Mouse (Mus musculus): ENCODE results near the gene Tcl1b1. TPM values are rescaled to one million over a fixed set of nuclear protein-coding genes. Genes with fewer than 3 reads are reported as not detected.
"Not testable (repeated sequence)": the region's sequence is repeated elsewhere in the genome, so short reads cannot be mapped to it uniquely, and the experiment has no call there.

Tcl1b1 gene
- polyA plus RNA-seq, 1 experiment from 2014 or later: not detected

DNA sequence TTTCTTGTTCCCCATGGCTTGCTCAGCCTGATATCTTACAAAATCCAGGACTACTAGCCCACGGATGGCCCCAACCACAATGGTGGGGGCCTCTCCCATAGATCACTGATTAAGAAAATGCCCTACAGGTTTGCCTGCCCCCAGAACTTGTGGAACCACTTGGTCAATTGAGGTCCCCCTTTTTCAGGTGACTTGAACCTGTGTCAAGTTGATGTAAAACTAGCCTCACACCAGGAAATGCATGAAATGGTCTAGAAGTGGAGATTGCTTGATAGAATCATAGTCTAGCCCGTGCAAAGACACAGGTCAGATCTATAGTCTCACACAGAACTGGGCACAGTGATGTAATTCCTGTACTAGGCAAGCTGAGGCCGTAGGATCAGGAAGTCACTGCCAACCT is 13.8 kb upstream of the Tcl1b1 start, which contains the start of gene Tcl1b2:
TSS of gene Tcl1b2 (plus strand) at position 301 of the 400 bp plus-strand sequence.
- 84% methylated on average over 3 of the region's 3 CpGs for WGBS
- no peak for ATAC-seq (ENCODE audit: low read depth)
- Histone ChIP-seq H3K9ac (no peak within 1 kb of the TSS), H3K4me1 (replicated peaks) (no peaks in the 10 kb centered on the region), H3K4me3 (no peak within 1 kb of the TSS), H3K27ac (replicated peaks) (no peak within 1 kb of the TSS), H3K27me3 (no peaks in the 10 kb centered on the region), H3K36me3 (no peaks in the 10 kb centered on the region), H3K9me3 (no peaks in the 10 kb centered on the region), H3K4me2 (no peak within 1 kb of the TSS)

DNA sequence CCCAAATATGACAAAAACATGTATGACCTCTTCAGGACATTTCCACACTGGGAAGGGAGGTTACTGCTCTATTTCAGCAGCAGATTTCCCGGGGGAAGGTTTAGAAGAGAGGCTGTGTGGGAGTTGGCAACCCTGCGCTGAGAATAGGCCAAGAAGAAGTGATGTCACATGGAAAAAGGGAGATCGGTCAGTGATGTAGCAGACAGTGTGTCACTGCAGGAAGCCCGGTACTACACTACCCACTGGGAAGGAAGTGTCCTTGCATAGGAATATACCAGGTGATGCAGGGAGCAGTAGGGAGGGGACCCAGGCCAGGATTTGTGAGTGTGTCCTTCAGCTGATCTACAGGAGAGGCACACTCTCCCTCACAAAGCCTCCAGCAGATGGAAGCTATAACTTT is 4.2 kb upstream of the Tcl1b1 start:
- not testable (repeated sequence) for H3K9ac ChIP-seq; H3K4me1 ChIP-seq (replicated peaks); H3K4me3 ChIP-seq; H3K27me3 ChIP-seq; H3K9me3 ChIP-seq; ATAC-seq (ENCODE audit: low read depth); H3K36me3 ChIP-seq; H3K4me2 ChIP-seq; H3K27ac ChIP-seq (replicated peaks)
- 72% methylated on average over 4 of the region's 4 CpGs for WGBS

DNA sequence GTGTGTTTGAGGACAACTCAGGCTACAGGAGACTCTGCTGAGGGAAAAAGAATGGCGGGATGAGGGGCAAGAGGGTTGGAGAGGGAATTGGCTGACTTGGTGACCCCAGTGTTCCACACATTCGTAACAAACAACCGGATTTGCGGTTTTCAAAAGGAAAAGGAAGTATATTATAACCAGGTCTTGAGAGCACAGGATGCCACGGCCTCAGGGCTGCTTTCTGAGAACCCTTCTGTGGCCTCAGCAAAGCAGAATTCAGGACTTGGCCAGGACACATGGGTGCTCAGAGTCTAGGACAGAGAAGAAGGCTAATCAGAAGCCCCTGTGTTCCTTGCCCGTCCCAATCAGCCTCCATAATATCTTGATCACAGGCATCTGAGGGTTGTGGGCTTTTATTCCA is 648 bp upstream of the Tcl1b1 start:
- Histone ChIP-seq H3K4me1 (replicated peaks) (no peaks in the 10 kb centered on the region), H3K9me3 (no peaks in the 10 kb centered on the region), H3K27ac (replicated peaks) (no peak overlapping the region), H3K9ac (no peak overlapping the region), H3K27me3 (no peaks in the 10 kb centered on the region), H3K36me3 (no peaks in the 10 kb centered on the region), H3K4me2 (no peak overlapping the region), H3K4me3 (no peak overlapping the region)
- 79% methylated on average over 6 of the region's 6 CpGs for WGBS
- no peak for ATAC-seq (ENCODE audit: low read depth)

DNA sequence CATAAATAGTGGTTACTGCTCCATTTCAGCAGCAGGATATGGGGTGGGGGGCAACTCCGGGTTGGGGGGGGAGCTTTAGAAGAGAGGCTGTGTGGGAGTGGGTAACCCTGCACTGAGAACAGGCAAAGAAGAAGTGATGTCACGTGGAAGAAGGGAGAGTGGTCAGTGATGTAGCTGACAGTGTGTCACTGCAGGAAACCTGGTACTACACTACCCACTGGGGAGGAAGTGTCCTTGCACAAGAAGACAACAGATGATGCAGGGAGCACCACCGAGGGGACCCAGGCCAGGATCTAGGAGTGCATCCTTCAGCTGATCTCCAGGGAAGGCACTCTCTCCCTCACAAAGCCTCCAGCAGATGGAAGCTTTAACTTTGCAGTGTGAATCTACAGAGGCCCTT is 7.2 kb downstream of the Tcl1b1 start:
- no peaks in the 10 kb centered on the region for H3K9me3 ChIP-seq
- no peak overlapping the region for H3K27ac ChIP-seq (replicated peaks)
- H3K4me2 ChIP-seq: no peak overlapping the region
- no peak overlapping the region for H3K9ac ChIP-seq
- H3K27me3 ChIP-seq: no peaks in the 10 kb centered on the region
- no peaks in the 10 kb centered on the region for H3K4me1 ChIP-seq (replicated peaks)
- no peaks in the 10 kb centered on the region for H3K36me3 ChIP-seq
- no peak for ATAC-seq (ENCODE audit: low read depth)
- H3K4me3 ChIP-seq: no peak overlapping the region
- 77% methylated on average over 3 of the region's 3 CpGs for WGBS

DNA sequence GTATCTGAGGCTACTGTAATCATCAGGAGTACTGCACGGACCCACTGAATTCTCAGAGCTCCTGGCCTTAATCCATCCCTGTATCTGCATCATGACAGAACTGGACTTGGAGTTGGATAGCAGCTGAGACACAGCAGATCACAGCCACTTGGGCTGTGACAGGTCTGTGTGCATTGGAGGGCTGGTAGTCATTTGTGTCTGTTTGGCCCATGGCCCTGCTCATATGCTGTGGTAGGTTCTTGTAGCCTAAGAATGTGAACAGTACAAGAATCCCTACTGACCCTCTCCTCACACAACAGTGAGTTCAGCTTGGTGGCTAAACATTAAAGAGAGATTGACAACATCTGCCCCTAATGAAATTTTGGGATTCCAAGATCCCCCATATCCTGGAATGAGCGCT is 13.9 kb downstream of the Tcl1b1 start:
- ATAC-seq (ENCODE audit: low read depth): no peak
- Histone ChIP-seq H3K4me3 (no peak overlapping the region), H3K9ac (no peak overlapping the region), H3K4me2 (no peak overlapping the region), H3K9me3 (no peaks in the 10 kb centered on the region), H3K4me1 (replicated peaks) (no peaks in the 10 kb centered on the region), H3K27ac (replicated peaks) (no peak overlapping the region), H3K27me3 (no peaks in the 10 kb centered on the region), H3K36me3 (no peaks in the 10 kb centered on the region)
- 87% methylated on average over 2 of the region's 2 CpGs for WGBS

DNA sequence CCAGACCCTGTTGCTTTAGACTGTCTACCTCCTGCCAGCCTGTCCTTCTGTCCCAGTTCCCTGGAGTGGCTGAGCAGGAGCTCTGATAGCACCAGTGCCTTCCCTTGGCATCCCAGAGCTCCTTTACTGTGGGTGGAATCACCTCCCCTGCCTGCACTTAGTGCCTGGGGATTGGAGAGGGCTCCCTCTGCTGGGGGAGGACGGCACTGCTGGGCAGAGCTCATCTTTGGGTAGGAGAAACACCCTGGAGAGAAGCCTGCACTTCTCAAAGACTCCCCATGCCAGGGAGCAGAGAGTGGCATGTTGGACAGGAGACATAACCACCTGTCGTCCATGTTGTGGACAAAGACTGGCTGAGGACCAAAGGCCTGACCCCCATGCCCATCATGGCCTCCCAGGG is 14.8 kb downstream of the Tcl1b1 start:
- WGBS: 28% methylated on average over 2 of the region's 2 CpGs
- H3K4me3 ChIP-seq; H3K9me3 ChIP-seq; H3K36me3 ChIP-seq; H3K9ac ChIP-seq; H3K27me3 ChIP-seq; H3K27ac ChIP-seq (replicated peaks); H3K4me1 ChIP-seq (replicated peaks); H3K4me2 ChIP-seq; ATAC-seq (ENCODE audit: low read depth): not testable (repeated sequence)

DNA sequence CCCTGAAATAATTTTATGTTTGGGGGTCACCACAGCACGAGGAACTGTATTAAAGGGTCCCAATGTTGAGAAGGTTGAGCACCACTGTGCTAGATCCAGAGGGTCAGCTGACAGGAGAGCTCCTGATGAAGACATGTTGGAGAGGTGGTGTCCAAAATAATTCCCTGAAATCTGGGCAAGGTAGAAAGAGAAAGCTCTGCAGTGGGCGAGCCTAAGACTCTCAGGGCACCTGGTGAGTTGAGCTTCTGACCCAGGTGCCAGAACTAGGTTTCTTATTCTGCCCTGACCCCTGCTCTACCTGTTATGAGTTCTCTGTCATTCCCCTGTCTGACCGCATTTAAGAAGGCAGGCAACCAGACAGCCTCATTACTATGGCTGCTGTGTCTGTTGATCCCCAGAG is 16.6 kb downstream of the Tcl1b1 start, which contains the start of gene Tcl1b5:
TSS of gene Tcl1b5 (plus strand) at position 301 of the 400 bp plus-strand sequence.
- H3K4me3 ChIP-seq; H3K9ac ChIP-seq; H3K36me3 ChIP-seq; ATAC-seq (ENCODE audit: low read depth); H3K27me3 ChIP-seq; H3K9me3 ChIP-seq; H3K4me1 ChIP-seq (replicated peaks); H3K4me2 ChIP-seq; H3K27ac ChIP-seq (replicated peaks): not testable (repeated sequence)
- WGBS: 69% methylated on average over 3 of the region's 3 CpGs

DNA sequence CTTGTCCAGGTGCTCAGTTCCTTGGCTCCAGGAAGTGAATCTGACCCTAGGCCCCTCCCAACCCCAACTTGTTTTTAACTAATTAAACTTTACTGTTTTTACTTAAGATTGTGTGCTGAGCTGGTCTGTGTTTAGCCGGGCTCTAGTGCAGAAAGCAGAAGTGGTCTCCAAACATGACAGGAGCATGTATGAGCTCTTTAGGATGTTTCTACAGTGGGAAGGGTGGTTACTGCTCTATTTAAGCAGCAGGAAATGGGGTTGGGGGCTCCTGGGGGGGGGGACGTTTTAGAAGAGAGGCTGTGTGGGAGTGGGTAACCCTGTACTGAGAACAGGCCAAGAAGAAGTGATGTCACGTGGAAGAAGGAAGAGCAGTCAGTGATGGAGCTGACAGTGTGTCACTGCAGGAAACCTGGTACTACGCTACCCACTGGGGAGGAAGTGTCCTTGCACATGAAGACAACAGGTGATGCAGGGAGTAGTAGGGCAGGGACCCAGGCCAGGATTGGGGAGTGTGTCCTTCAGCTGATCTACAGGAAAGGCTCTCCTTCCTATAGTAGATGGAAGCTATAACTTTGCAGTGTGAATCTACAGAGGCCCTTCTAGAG is 21.7 kb downstream of the Tcl1b1 start:
- not testable (repeated sequence) for H3K27ac ChIP-seq (replicated peaks); H3K4me1 ChIP-seq (replicated peaks); H3K9me3 ChIP-seq; H3K4me3 ChIP-seq; ATAC-seq (ENCODE audit: low read depth); H3K36me3 ChIP-seq; H3K4me2 ChIP-seq; H3K9ac ChIP-seq; H3K27me3 ChIP-seq
- WGBS: 80% methylated on average over 4 of the region's 4 CpGs

DNA sequence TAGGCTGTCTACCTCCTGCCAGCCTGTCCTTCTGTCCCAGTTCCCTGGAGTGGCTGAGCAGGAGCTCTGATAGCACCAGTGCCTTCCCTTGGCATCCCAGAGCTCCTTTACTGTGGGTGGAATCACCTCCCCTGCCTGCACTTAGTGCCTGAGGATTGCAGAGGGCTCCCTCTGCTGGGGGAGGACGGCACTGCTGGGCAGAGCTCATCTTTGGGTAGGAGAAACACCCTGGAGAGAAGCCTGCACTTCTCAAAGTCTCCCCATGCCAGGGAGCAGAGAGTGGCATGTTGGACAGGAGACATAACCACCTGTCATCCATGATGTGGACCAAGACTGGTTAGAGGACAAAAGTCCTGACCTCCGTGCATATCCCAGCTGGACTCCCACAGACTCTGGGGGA is 29.5 kb downstream of the Tcl1b1 start:
- H3K4me1 ChIP-seq (replicated peaks); H3K27ac ChIP-seq (replicated peaks); H3K9me3 ChIP-seq; ATAC-seq (ENCODE audit: low read depth); H3K4me2 ChIP-seq; H3K9ac ChIP-seq; H3K27me3 ChIP-seq; H3K4me3 ChIP-seq; H3K36me3 ChIP-seq: not testable (repeated sequence)
- 44% methylated on average over 2 of the region's 2 CpGs for WGBS

DNA sequence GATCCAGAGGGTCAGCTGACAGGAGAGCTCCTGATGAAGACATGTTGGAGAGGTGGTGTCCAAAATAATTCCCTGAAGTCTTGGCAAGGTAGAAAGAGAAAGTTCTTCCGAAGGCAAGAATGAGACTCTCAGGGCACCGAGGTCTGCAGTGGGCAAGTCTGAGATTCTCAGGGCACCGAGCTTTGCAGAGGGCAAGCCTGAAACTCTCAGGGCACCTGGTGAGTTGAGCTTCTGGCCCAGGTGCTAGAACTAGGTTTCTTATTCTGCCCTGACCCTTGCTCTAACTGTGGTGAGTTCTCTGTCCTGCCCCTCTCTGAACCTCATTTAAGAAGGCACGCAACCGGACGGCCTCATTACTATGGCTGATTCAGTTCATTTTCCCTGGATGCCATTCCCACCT is 31.3 kb downstream of the Tcl1b1 start, which contains the start of gene Tcl1b3:
TSS of gene Tcl1b3 (plus strand) at position 301 of the 400 bp plus-strand sequence.
- H3K4me2 ChIP-seq; H3K4me1 ChIP-seq (replicated peaks); H3K4me3 ChIP-seq; H3K36me3 ChIP-seq; H3K27ac ChIP-seq (replicated peaks); H3K9me3 ChIP-seq; H3K27me3 ChIP-seq; H3K9ac ChIP-seq; ATAC-seq (ENCODE audit: low read depth): not testable (repeated sequence)
- 95% methylated on average over 6 of the region's 6 CpGs for WGBS

DNA sequence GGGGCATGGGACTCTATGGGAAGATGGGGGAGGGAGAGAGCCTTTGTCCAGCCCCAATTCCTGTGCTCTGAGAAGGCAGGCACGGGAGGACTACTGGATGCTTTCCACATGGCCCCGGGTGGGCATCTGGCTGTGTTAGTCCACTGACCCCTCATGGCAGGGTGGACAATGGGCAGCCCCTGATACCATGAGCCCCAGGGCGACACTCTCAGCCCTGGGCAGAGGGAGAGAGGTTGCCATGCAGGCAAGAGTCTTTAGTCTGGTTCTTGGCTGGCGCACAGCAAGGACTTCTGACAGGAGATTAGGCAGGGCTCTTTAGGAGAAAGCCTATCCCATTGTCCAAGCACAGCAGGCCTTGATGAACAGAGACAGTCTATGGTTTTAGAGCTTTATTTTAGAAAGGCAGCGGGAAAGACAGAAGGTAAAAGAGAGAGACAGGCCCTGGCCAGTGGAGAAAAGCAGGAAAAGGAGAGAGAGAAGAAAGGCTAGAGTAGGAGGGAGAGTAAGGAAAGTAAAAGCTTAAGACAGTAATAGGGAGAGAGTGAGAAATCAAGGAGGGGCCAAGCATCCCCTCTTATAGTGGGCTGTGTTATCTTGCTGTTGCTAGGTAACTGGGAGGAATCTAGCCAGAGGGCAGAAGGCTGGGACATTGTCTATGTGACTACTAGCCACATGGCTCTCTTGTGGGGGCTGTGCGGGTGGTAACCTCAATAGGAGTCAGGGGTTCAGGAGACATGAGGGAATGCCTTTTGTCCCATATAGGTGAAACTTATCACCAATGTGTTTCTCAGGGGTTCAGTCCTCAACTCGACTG is 40.4 kb downstream of the Tcl1b1 start:
- not testable (repeated sequence) for H3K27me3 ChIP-seq; ATAC-seq (ENCODE audit: low read depth); H3K27ac ChIP-seq (replicated peaks); H3K9me3 ChIP-seq; H3K9ac ChIP-seq; H3K4me3 ChIP-seq; H3K36me3 ChIP-seq; H3K4me1 ChIP-seq (replicated peaks); H3K4me2 ChIP-seq
- WGBS: 29% methylated on average over 7 of the region's 7 CpGs

DNA sequence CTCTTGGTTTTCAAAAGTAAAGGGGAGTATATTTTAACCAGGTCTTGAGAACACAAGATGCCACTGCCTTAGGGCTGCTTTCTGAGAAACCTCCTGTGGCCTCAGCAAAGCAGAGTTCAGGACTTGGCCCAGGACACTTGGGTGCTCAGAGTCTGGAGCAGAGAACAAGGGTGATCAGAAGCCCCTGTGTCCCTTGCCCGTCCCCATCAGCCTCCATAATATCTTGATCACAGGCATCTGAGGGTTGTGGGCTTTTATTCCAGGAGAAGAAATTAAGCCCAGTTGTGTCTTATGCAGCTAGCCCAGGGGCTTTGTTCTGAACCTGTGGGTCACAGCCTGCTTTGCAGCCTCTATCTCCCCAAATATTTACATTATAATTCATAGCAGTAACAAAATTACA is 42.2 kb downstream of the Tcl1b1 start, which contains the start of gene Tcl1b4:
TSS of gene Tcl1b4 (plus strand) at position 301 of the 400 bp plus-strand sequence.
- not testable (repeated sequence) for H3K9ac ChIP-seq; H3K27ac ChIP-seq (replicated peaks); H3K9me3 ChIP-seq; ATAC-seq (ENCODE audit: low read depth); H3K4me1 ChIP-seq (replicated peaks); H3K4me2 ChIP-seq; H3K4me3 ChIP-seq; H3K27me3 ChIP-seq; H3K36me3 ChIP-seq
- 92% methylated on average over 1 of the region's 1 CpGs for WGBS

Data from neural tube, embryonic 13.5 days (tissue).